Mouse (Mus musculus) heart, adult 18-20 months (tissue): Measurements from ENCODE around the gene Sh2d5. TPM values are rescaled to one million over a fixed set of nuclear protein-coding genes. Genes with fewer than 3 reads are reported as not detected.
A peak's percentile ranks its signal among the peaks of the same experiment; 100 is the strongest.

Experiments used
- DNase-seq, 2 experiments: peaks; one replicate each; pipeline ENCODE4 v3.0.0; 2021 to 2022; ENCODE audit warnings: mixed read lengths in 1 of 2
- total RNA-seq, 2 experiments: library from RNA; stranded (reverse); gene quantifications; 2 replicates each; pipeline ENCODE4 v1.2.3; 2021

Gene Sh2d5
- total RNA-seq, 2 experiments from 2014 or later: not detected

GRCm38 (mm10) chr4:138261843-138262681 lies 11.9 kb downstream of the Sh2d5 start:
- DNase-seq: peak; percentile 86 to 90

- DNase-seq: no peak
Measured at GRCm38 (mm10) chr4:138267869-138268268, 17.7 kb downstream of the Sh2d5 start.

GRCm38 (mm10) chr4:138272011-138272997 lies 22.1 kb downstream of the Sh2d5 start:
- DNase-seq: peak; percentile 26 to 57

GRCm38 (mm10) chr4:138278346-138278745 lies 28.1 kb downstream of the Sh2d5 start:
- no peak for DNase-seq

GRCm38 (mm10) chr4:138282834-138283233 lies 32.6 kb downstream of the Sh2d5 start:
- DNase-seq: peak; percentile 60 to 65

- no peak for DNase-seq
Measured at GRCm38 (mm10) chr4:138286411-138286810, 36.2 kb downstream of the Sh2d5 start.

- DNase-seq: no peak
Measured at GRCm38 (mm10) chr4:138288691-138289090, 38.5 kb downstream of the Sh2d5 start.

- no peak for DNase-seq
Measured at GRCm38 (mm10) chr4:138292028-138292427, 41.8 kb downstream of the Sh2d5 start.

- DNase-seq: no peak
Measured at GRCm38 (mm10) chr4:138293261-138293948, 43.2 kb downstream of the Sh2d5 start.

- no peak for DNase-seq
Measured at GRCm38 (mm10) chr4:138293949-138294550, 43.8 kb downstream of the Sh2d5 start.

GRCm38 (mm10) chr4:138301271-138301780 lies 51.1 kb downstream of the Sh2d5 start:
- peak; percentile 51 to 60 for DNase-seq

- DNase-seq: no peak
Measured at GRCm38 (mm10) chr4:138303011-138303410, 52.8 kb downstream of the Sh2d5 start.

GRCm38 (mm10) chr4:138303742-138304141 lies 53.5 kb downstream of the Sh2d5 start:
- DNase-seq: peak in 1 of 2 experiments; percentile 14

GRCm38 (mm10) chr4:138304340-138305104 lies 54.3 kb downstream of the Sh2d5 start, which contains the start of gene Ddost:
Gene Ddost, plus strand, starts transcription at chr4:138304730.
- DNase-seq: peak; percentile 98 to 99

- no peak for DNase-seq
Measured at GRCm38 (mm10) chr4:138307025-138307424, 56.8 kb downstream of the Sh2d5 start.

GRCm38 (mm10) chr4:138307739-138308138 lies 57.5 kb downstream of the Sh2d5 start:
- DNase-seq: no peak

- no peak for DNase-seq
Measured at GRCm38 (mm10) chr4:138310311-138310910, 60.2 kb downstream of the Sh2d5 start.
